Mouse (Mus musculus) lung, embryonic 14.5 days (tissue): ENCODE measurements around the gene Maml2. TPM values are rescaled to one million over a fixed set of nuclear protein-coding genes. Genes with fewer than 3 reads are reported as not detected.

Experiments
- ATAC-seq: fragments of 200-750 bp; cut with Nextera tagmentation; 2 replicates; pipeline ENCODE4 v1.8.0; 2017; ENCODE audit warnings: mild to moderate bottlenecking, moderate TSS enrichment, moderate library complexity; ENCODE audit not compliant: insufficient read depth
- DNase-seq: peaks from one replicate; pipeline ENCODE4 v3.0.0-alpha.2; 2015
- H3K27ac ChIP-seq: fragments of 300-500 bp; sonication (generic); 2 replicates; pipeline ENCODE4 v1.5.1; 2014; ENCODE audit warnings: low read depth, mild to moderate bottlenecking, moderate library complexity
- H3K27me3 ChIP-seq: fragments of 300-500 bp; sonication (generic); 2 replicates; pipeline ENCODE4 v1.6.1; 2014; ENCODE audit warnings: low read length, control low read depth; ENCODE audit not compliant: insufficient read depth
- H3K36me3 ChIP-seq: fragments of 300-500 bp; sonication (generic); 2 replicates; pipeline ENCODE4 v1.6.1; 2014; ENCODE audit warnings: control low read depth; ENCODE audit not compliant: insufficient read depth
- H3K4me1 ChIP-seq: fragments of 300-500 bp; sonication (generic); 2 replicates; pipeline ENCODE4 v1.6.1; 2014; ENCODE audit warnings: antibody characterized with exemption, control low read depth; ENCODE audit not compliant: insufficient read depth
- H3K4me2 ChIP-seq: fragments of 300-500 bp; sonication (generic); 2 replicates; pipeline ENCODE4 v1.6.1; 2014; ENCODE audit warnings: mild to moderate bottlenecking
- H3K4me3 ChIP-seq: fragments of 300-500 bp; sonication (generic); 2 replicates; pipeline ENCODE4 v1.5.1; 2014; ENCODE audit warnings: low read depth, low read length
- H3K9ac ChIP-seq: fragments of 300-500 bp; sonication (generic); 2 replicates; pipeline ENCODE4 v1.6.1; 2014
- H3K9me3 ChIP-seq: fragments of 300-500 bp; sonication (generic); 2 replicates; pipeline ENCODE4 v1.6.1; 2016; ENCODE audit warnings: low read depth, low read length, control low read depth
- CTCF ChIP-seq: IDR thresholded peaks from 2 replicates; pipeline ENCODE4 v1.5.1; 2016; ENCODE audit warnings: antibody characterized with exemption, low read depth
- WGBS: fragments of 180-500 bp; shearing (Covaris S2); extraction: QIAGEN DNeasy Blood & Tissue Kit; methylation state at CpG from one replicate; pipeline ENCODE4 v1.1.7; 2014; 5-methylcytosine and 5-hydroxymethylcytosine counted together
- polyA plus RNA-seq: library from polyadenylated mRNA; unstranded; fragments of >200 nt; fragmentation: Nextera tagmentation; extraction: Ambion mirVana; gene quantifications from 2 replicates; pipeline ENCODE4 v1.2.1, GENCODE M21; 2014

Maml2 gene
- polyA plus RNA-seq, 1 experiment from 2014 or later = 12.3 TPM

- Histone ChIP-seq H3K4me3 (no peak overlapping the region), H3K4me2 (no peak overlapping the region), H3K9me3 (peaks cover 4% of the 10 kb centered on the region; the same call in 1 of the 2 replicates), H3K9ac (no peak overlapping the region), H3K27me3 (no peaks in the 10 kb centered on the region), H3K27ac (no peak overlapping the region), H3K36me3 (no peaks in the 10 kb centered on the region), H3K4me1 (peaks cover 3% of the 10 kb centered on the region; the same call in 1 of the 2 replicates)
- DNase-seq (no peak), ATAC-seq (no peak)
- WGBS = 56% methylated on average over 4 of the region's 4 CpGs
- TF ChIP-seq CTCF = no peak
These were observed 232.8 kb downstream of the Maml2 start for GRCm38 (mm10) chr9:13530575-13530974.

GRCm38 (mm10) chr9:13533076-13533707 lies 235.4 kb downstream of the Maml2 start:
- WGBS = 65% methylated on average over 11 of the region's 11 CpGs
- ATAC-seq (no peak), DNase-seq (no peak)
- no peaks in the 10 kb centered on the region for H3K36me3 ChIP-seq
- TF ChIP-seq CTCF = no peak
- no peak overlapping the region for H3K4me3 ChIP-seq
- peaks cover 4% of the 10 kb centered on the region; the same call in 1 of the 2 replicates for H3K9me3 ChIP-seq
- no peaks in the 10 kb centered on the region for H3K27me3 ChIP-seq
- H3K4me1 ChIP-seq = peaks cover 5% of the 10 kb centered on the region; the same call in 1 of the 2 replicates
- no peak overlapping the region for H3K4me2 ChIP-seq
- H3K9ac ChIP-seq = no peak overlapping the region
- no peak overlapping the region for H3K27ac ChIP-seq

GRCm38 (mm10) chr9:13535803-13536202 lies 238.0 kb downstream of the Maml2 start:
- peaks cover 9% of the 10 kb centered on the region; the same call in 1 of the 2 replicates for H3K4me1 ChIP-seq
- no peak for ATAC-seq

GRCm38 (mm10) chr9:13536419-13537261 lies 238.9 kb downstream of the Maml2 start:
- no peak overlapping the region for H3K9ac ChIP-seq
- H3K4me2 ChIP-seq = no peak overlapping the region
- no peak overlapping the region for H3K4me3 ChIP-seq
- H3K27me3 ChIP-seq = no peaks in the 10 kb centered on the region
- ATAC-seq = 0 out of 2 replicates have a peak, but pooled peaks have one; percentile 30
- peaks cover 4% of the 10 kb centered on the region; the same call in 1 of the 2 replicates for H3K9me3 ChIP-seq
- no peak for TF ChIP-seq CTCF
- H3K4me1 ChIP-seq = peaks cover 9% of the 10 kb centered on the region; the same call in 1 of the 2 replicates
- H3K27ac ChIP-seq = no peak overlapping the region; the same call in 1 of the 2 replicates
- H3K36me3 ChIP-seq = no peaks in the 10 kb centered on the region
- 31% methylated on average over 12 of the region's 12 CpGs for WGBS
- peak; percentile 53 for DNase-seq

More at GRCm38 (mm10) chr9:13535803-13536202, 238.0 kb downstream of the Maml2 start:
- Histone ChIP-seq H3K27me3 (no peaks in the 10 kb centered on the region), H3K36me3 (no peaks in the 10 kb centered on the region), H3K9me3 (peaks cover 4% of the 10 kb centered on the region; the same call in 1 of the 2 replicates), H3K4me2 (no peak overlapping the region), H3K27ac (no peak overlapping the region), H3K9ac (no peak overlapping the region), H3K4me3 (no peak overlapping the region)
- WGBS = 74% methylated on average over 5 of the region's 5 CpGs
- DNase-seq = no peak
- TF ChIP-seq CTCF = no peak

- Histone ChIP-seq H3K4me3 (no peak overlapping the region), H3K27ac (no peak overlapping the region), H3K4me2 (no peak overlapping the region), H3K36me3 (no peaks in the 10 kb centered on the region), H3K4me1 (peaks cover 12% of the 10 kb centered on the region), H3K9ac (no peak overlapping the region), H3K27me3 (no peaks in the 10 kb centered on the region), H3K9me3 (peaks cover 4% of the 10 kb centered on the region; the same call in 1 of the 2 replicates)
- no peak for TF ChIP-seq CTCF
- WGBS = 60% methylated on average over 7 of the region's 7 CpGs
- no peak for DNase-seq
- no peak for ATAC-seq
These were observed 240.4 kb downstream of the Maml2 start for GRCm38 (mm10) chr9:13538200-13538599.

- Histone ChIP-seq H3K4me2 (no peak overlapping the region), H3K4me1 (peaks cover 13% of the 10 kb centered on the region), H3K27ac (no peak overlapping the region; the same call in 1 of the 2 replicates), H3K9ac (no peak overlapping the region), H3K36me3 (no peaks in the 10 kb centered on the region), H3K27me3 (no peaks in the 10 kb centered on the region), H3K9me3 (no peaks in the 10 kb centered on the region; the same call in 1 of the 2 replicates), H3K4me3 (no peak overlapping the region)
- 50% methylated on average over 4 of the region's 4 CpGs for WGBS
- no peak for TF ChIP-seq CTCF
- no peak for DNase-seq
- ATAC-seq = peak; percentile 48
These were observed 241.8 kb downstream of the Maml2 start for GRCm38 (mm10) chr9:13539535-13539934.

GRCm38 (mm10) chr9:13540227-13540626 lies 242.5 kb downstream of the Maml2 start:
- H3K4me1 ChIP-seq = peaks cover 13% of the 10 kb centered on the region
- ATAC-seq = no peak
- WGBS = 85% methylated on average over 2 of the region's 2 CpGs
- H3K9ac ChIP-seq = no peak overlapping the region
- no peak overlapping the region for H3K4me3 ChIP-seq
- no peak for TF ChIP-seq CTCF
- no peak for DNase-seq
- no peaks in the 10 kb centered on the region for H3K27me3 ChIP-seq
- no peak overlapping the region for H3K27ac ChIP-seq
- H3K9me3 ChIP-seq = no peaks in the 10 kb centered on the region
- H3K4me2 ChIP-seq = no peak overlapping the region
- H3K36me3 ChIP-seq = no peaks in the 10 kb centered on the region
